Mouse (Mus musculus) limb, embryonic 10.5 days (tissue): ENCODE measurements at regions not wholly inside any gene's neighbourhood (a gene's known extent, or its start where the extent isn't known, plus 50 kb on each side); places are given as distances from the start of the nearest gene placed in this dataset.
"Not testable (repeated sequence)": the region's sequence is repeated elsewhere in the genome, so short reads cannot be mapped to it uniquely, and the experiment has no call there.

Experiments used
- DNase-seq: peaks from one replicate; pipeline ENCODE4 v3.0.0-alpha.2; 2017; ENCODE audit warnings: low spot score
- H3K27ac ChIP-seq: fragments of 300-500 bp; sonication (generic); 2 replicates; pipeline ENCODE4 v1.5.1; 2016; ENCODE audit warnings: mild to moderate bottlenecking
- H3K27me3 ChIP-seq: fragments of 300-500 bp; sonication (generic); 2 replicates; pipeline ENCODE4 v1.6.1; 2016; ENCODE audit warnings: low read depth, mild to moderate bottlenecking; ENCODE audit not compliant: poor library complexity, severe bottlenecking
- H3K36me3 ChIP-seq: fragments of 300-500 bp; sonication (generic); 2 replicates; pipeline ENCODE4 v1.6.1; 2016; ENCODE audit warnings: mild to moderate bottlenecking, moderate library complexity
- H3K4me1 ChIP-seq: fragments of 300-500 bp; sonication (generic); 2 replicates; pipeline ENCODE4 v1.6.1; 2016
- H3K4me3 ChIP-seq: fragments of 300-500 bp; sonication (generic); 2 replicates; pipeline ENCODE4 v1.5.1; 2016; ENCODE audit warnings: mild to moderate bottlenecking, moderate library complexity
- H3K9me3 ChIP-seq: fragments of 300-500 bp; sonication (generic); replicated peaks from 2 replicates; pipeline ENCODE4 v1.6.1; 2016; ENCODE audit warnings: mild to moderate bottlenecking
- WGBS: fragments of 180-500 bp; shearing (Covaris S2); methylation state at CpG from one replicate; pipeline ENCODE4 v1.1.7; 2016; 5-methylcytosine and 5-hydroxymethylcytosine counted together

DNA sequence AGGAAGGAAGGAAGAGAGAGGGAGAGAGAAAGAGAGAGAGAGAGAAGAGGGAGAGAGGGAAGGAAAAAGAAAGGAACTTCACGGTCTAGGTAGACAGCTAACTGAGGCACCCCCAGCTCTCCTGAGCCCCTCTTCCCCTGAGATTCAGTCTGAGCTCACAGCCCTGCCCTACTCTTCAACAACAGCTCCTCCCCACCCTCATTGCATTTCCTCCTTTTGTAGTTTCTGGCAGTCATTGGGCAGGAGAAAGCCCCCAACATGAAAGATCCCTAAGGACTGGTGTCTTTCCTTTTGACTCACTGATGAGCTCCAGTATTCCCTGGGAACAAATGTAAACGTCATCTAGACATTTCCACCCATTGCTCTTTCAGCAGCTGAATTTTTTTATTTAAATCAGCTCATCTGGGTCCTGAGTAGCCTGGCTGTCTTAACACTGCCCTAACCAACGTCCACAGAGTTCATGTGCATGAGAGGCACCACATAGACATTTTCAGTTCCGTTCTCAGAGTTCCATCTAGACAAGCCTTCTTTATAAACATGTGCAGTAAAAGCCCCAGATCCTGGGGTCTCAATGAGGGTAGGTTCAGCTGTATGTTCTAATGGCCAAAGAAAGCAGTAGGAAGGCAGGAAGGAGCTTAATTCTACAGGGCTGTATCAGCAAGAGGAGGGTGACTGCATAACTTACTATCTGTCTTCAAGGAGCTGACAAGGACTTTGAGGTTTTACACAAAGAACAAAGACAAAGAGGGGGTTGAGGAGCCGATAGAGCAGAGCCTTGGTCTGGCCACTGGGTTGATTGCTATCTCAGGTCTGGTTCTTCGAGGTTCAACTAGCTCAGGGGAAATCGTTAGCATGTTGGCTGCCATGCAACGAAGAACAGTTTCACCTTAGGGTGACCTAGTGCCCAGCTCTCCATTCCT, 87.6 kb upstream of the Ifngr1 start:
- no peak for DNase-seq
- Histone ChIP-seq H3K36me3 (no peaks in the 10 kb centered on the region), H3K4me1 (no peaks in the 10 kb centered on the region), H3K4me3 (no peak overlapping the region), H3K9me3 (no peaks in the 10 kb centered on the region), H3K27ac (no peak overlapping the region), H3K27me3 (no peaks in the 10 kb centered on the region)
- 57% methylated on average over 8 of the region's 8 CpGs for WGBS

DNA sequence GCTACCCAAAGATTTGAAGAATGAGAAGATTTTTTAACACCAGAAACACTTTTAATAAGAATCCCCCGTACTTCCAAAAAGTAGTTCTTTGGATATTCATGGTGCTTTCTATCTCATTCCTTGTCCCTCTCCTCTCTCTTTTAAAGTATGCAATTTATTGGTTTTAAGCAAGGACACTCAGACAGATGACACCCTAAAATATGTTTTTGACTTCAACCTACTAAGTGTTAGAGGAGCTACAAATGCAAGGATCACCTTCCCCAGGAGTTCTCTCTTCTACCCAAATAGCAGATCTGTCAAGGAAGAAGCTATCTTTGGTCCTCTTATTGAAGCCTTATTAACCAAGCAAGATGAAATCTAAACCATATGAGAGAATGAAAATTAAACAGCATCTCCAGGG, 86.6 kb upstream of the Ifngr1 start:
- H3K36me3 ChIP-seq: no peaks in the 10 kb centered on the region
- no peaks in the 10 kb centered on the region for H3K4me1 ChIP-seq
- 100% methylated on average over 1 of the region's 1 CpGs for WGBS
- DNase-seq: no peak
- H3K9me3 ChIP-seq: no peaks in the 10 kb centered on the region
- no peak overlapping the region for H3K27ac ChIP-seq
- H3K4me3 ChIP-seq: no peak overlapping the region
- no peaks in the 10 kb centered on the region for H3K27me3 ChIP-seq

GRCm38 (mm10) chr10:19505979-19506378, 85.8 kb upstream of the Ifngr1 start:
- H3K4me1 ChIP-seq: no peaks in the 10 kb centered on the region
- WGBS: 90% methylated on average over 6 of the region's 6 CpGs
- DNase-seq: no peak
- H3K27ac ChIP-seq: no peak overlapping the region
- H3K27me3 ChIP-seq: no peaks in the 10 kb centered on the region
- H3K4me3 ChIP-seq: no peak overlapping the region
- no peaks in the 10 kb centered on the region for H3K36me3 ChIP-seq
- no peaks in the 10 kb centered on the region for H3K9me3 ChIP-seq

- no peak for DNase-seq
- Histone ChIP-seq H3K27ac (no peak overlapping the region), H3K4me1 (no peaks in the 10 kb centered on the region), H3K9me3 (no peaks in the 10 kb centered on the region), H3K27me3 (no peaks in the 10 kb centered on the region), H3K4me3 (no peak overlapping the region), H3K36me3 (no peaks in the 10 kb centered on the region)
Measured at GRCm38 (mm10) chr10:19506434-19506833, 85.3 kb upstream of the Ifngr1 start.

GRCm38 (mm10) chr10:19508221-19508745, 83.5 kb upstream of the Ifngr1 start:
- no peak for DNase-seq
- Histone ChIP-seq H3K4me3 (no peak overlapping the region), H3K9me3 (no peaks in the 10 kb centered on the region), H3K36me3 (no peaks in the 10 kb centered on the region), H3K4me1 (no peaks in the 10 kb centered on the region), H3K27ac (no peak overlapping the region), H3K27me3 (no peaks in the 10 kb centered on the region)
- WGBS: 78% methylated on average over 5 of the region's 5 CpGs

DNA sequence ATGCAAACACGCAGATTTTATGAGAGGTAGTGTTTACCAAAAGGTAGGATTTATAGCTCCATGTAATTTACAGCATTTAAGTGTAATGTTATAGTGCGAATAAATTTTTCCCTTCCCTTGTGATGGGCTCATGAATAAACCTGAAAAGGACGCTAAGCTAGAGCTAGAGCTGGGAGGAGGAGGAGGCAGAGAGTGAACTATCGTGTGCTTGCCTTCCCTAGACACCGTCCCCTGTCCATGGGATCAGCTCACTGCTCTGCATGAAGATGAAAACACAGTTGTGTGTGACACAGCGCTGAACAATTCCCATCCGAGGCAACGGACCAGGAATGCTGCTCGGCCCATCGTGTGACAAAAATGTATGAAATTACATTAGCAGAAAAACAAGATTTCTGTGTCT, 81.7 kb upstream of the Ifngr1 start:
- Histone ChIP-seq H3K9me3 (no peaks in the 10 kb centered on the region), H3K36me3 (no peaks in the 10 kb centered on the region), H3K4me1 (no peaks in the 10 kb centered on the region), H3K27ac (no peak overlapping the region), H3K27me3 (no peaks in the 10 kb centered on the region), H3K4me3 (no peak overlapping the region)
- WGBS: 87% methylated on average over 10 of the region's 10 CpGs
- no peak for DNase-seq

DNA sequence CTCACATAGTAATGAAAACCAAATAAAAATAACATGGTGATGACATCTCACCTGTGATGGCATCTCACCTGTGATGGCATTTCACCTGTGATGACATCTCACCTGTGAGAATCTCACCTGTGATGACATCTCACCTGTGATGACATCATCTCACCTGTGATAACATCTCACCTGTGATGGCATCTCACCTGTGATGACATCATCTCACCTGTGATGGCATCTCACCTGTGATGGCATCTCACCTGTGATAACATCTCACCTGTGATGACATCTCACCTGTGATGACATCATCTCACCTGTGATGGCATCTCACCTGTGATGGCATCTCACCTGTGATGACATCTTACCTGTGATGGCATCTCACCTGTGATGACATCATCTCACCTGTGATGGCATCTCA, 77.4 kb upstream of the Ifngr1 start:
- not testable (repeated sequence) for H3K9me3 ChIP-seq, H3K36me3 ChIP-seq, DNase-seq

DNA sequence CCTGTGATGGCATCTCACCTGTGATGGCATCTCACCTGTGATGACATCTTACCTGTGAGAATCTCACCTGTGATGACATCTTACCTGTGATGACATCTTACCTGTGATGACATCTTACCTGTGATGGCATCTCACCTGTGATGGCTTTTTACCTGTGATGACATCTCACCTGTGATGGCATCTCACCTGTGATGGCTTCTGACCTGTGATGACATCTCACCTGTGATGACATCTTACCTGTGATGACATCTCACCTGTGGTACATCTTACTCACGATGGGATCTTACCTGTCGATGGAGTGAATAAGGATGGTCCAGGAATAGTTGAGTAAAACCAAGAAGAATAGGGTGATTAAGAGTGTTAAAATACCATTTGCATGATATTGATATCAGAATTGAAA, 76.9 kb upstream of the Ifngr1 start:
- Histone ChIP-seq H3K36me3 (no peaks in the 10 kb centered on the region), H3K27ac (no peak overlapping the region), H3K4me3 (no peak overlapping the region), H3K27me3 (no peaks in the 10 kb centered on the region), H3K9me3 (no peaks in the 10 kb centered on the region), H3K4me1 (no peaks in the 10 kb centered on the region)
- no peak for DNase-seq
- 98% methylated on average over 2 of the region's 2 CpGs for WGBS

More for the DNA sequence above, 77.4 kb upstream of the Ifngr1 start:
- not testable (repeated sequence) for H3K4me1 ChIP-seq, H3K27ac ChIP-seq, H3K4me3 ChIP-seq, H3K27me3 ChIP-seq

DNA sequence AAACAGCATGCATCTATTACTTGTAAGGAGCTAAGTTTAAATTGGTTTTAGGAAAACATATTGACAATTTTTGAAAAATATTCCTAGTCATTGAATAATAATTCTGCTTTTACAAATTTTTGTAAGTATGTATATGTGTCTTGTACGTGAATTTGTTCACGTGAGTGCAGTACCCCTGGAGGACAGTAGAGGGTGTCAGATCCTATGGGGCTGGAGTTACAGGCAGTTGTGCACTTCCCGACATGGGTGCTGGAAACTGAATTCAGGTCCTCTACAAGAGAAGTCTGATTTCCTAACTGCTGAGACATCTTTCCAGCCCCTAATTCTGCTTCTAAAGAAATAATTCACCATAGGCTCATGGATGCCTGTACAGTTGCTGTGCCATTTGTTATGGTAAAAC, 75.7 kb upstream of the Ifngr1 start:
- no peak for DNase-seq
- Histone ChIP-seq H3K4me1 (no peaks in the 10 kb centered on the region), H3K36me3 (no peaks in the 10 kb centered on the region), H3K27ac (no peak overlapping the region), H3K27me3 (no peaks in the 10 kb centered on the region), H3K9me3 (no peaks in the 10 kb centered on the region), H3K4me3 (no peak overlapping the region)
- 92% methylated on average over 3 of the region's 3 CpGs for WGBS

DNA sequence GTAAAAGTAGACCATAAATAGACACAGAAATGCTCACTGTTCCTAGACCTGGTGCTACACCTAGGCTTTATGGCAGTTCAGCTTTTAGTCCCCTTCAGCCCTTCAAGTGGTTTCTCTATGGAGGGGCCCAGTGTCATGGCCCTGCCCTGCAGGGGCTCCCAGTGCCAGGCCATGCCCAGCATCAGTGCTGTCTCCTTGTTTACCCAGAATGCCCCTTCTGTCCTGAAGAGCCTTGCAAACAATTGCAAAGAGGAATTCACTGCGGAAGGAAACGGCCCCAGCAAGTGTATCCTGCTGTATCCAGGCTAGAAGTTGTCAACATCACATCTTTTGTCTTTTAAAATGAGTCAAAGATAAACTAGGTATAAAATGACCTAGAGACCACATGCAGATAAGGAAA, 74.7 kb upstream of the Ifngr1 start:
- Histone ChIP-seq H3K36me3 (no peaks in the 10 kb centered on the region), H3K27me3 (no peaks in the 10 kb centered on the region), H3K9me3 (no peaks in the 10 kb centered on the region), H3K4me1 (no peaks in the 10 kb centered on the region), H3K4me3 (no peak overlapping the region), H3K27ac (no peak overlapping the region)
- WGBS: 82% methylated on average over 2 of the region's 2 CpGs
- DNase-seq: no peak

GRCm38 (mm10) chr10:19518763-19519162, 73.0 kb upstream of the Ifngr1 start:
- H3K27me3 ChIP-seq: no peaks in the 10 kb centered on the region
- DNase-seq: no peak
- no peak overlapping the region for H3K27ac ChIP-seq
- H3K36me3 ChIP-seq: no peaks in the 10 kb centered on the region
- no peaks in the 10 kb centered on the region for H3K9me3 ChIP-seq
- no peaks in the 10 kb centered on the region for H3K4me1 ChIP-seq
- 12% methylated on average over 6 of the region's 6 CpGs for WGBS
- no peak overlapping the region for H3K4me3 ChIP-seq

GRCm38 (mm10) chr10:19522198-19522597, 69.6 kb upstream of the Ifngr1 start:
- Histone ChIP-seq H3K27ac (no peak overlapping the region), H3K36me3 (no peaks in the 10 kb centered on the region), H3K4me1 (no peaks in the 10 kb centered on the region), H3K9me3 (no peaks in the 10 kb centered on the region), H3K27me3 (no peaks in the 10 kb centered on the region), H3K4me3 (no peak overlapping the region)
- no peak for DNase-seq
- WGBS: 70% methylated on average over 2 of the region's 2 CpGs

DNA sequence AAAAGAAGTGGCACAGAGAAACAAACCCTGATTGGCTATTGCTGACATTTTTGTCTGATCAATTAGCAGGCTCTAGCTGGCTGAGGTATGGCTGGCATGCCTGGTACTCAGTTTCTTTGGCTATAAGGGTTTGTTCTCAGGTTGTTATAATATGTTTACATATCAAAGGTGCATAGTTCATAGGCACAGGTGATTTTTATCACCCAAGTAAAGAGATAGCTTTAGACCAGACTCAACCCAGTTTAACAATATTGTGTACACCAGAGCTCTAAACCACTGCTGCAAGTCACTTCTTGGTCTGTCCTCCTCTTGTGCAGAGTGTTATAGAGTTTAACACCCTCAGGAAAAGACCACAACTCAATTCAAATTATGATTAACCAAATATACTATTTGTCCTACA, 65.8 kb upstream of the Ifngr1 start:
- no peak overlapping the region for H3K4me3 ChIP-seq
- H3K9me3 ChIP-seq: no peaks in the 10 kb centered on the region
- no peaks in the 10 kb centered on the region for H3K27me3 ChIP-seq
- no peaks in the 10 kb centered on the region for H3K36me3 ChIP-seq
- no peak overlapping the region for H3K27ac ChIP-seq
- no peaks in the 10 kb centered on the region for H3K4me1 ChIP-seq
- DNase-seq: no peak

DNA sequence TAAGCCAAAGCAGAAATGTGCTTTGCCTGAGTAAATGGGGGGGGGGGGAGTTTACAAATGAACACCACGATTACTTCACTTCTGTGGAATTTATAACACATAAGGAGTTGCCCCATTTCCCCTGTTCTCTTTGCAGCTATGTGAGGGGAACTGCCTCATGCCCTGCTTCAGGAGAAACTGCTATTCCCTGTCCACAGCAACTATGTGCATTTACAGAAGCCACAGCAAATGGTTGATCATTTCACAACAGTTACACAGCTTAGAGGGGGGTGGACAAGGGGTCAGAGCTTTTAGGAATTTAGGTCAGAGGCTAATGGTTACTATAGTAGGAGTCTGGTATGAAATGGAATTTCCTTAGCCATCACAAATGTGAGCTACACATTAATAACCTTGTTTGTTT, 65.4 kb upstream of the Ifngr1 start:
- Histone ChIP-seq H3K9me3 (no peaks in the 10 kb centered on the region), H3K27me3 (no peaks in the 10 kb centered on the region), H3K4me3 (no peak overlapping the region), H3K27ac (no peak overlapping the region), H3K36me3 (no peaks in the 10 kb centered on the region), H3K4me1 (no peaks in the 10 kb centered on the region)
- DNase-seq: no peak
- 43% methylated on average over 1 of the region's 1 CpGs for WGBS
